Mouse (Mus musculus) kidney, postnatal 10 days (tissue): ENCODE results near the gene Tlr9.

Experiments used
- DNase-seq: peaks from one replicate; pipeline ENCODE4 v3.0.0; 2021; ENCODE audit warnings: mixed read lengths

The Tlr9 gene

DNA sequence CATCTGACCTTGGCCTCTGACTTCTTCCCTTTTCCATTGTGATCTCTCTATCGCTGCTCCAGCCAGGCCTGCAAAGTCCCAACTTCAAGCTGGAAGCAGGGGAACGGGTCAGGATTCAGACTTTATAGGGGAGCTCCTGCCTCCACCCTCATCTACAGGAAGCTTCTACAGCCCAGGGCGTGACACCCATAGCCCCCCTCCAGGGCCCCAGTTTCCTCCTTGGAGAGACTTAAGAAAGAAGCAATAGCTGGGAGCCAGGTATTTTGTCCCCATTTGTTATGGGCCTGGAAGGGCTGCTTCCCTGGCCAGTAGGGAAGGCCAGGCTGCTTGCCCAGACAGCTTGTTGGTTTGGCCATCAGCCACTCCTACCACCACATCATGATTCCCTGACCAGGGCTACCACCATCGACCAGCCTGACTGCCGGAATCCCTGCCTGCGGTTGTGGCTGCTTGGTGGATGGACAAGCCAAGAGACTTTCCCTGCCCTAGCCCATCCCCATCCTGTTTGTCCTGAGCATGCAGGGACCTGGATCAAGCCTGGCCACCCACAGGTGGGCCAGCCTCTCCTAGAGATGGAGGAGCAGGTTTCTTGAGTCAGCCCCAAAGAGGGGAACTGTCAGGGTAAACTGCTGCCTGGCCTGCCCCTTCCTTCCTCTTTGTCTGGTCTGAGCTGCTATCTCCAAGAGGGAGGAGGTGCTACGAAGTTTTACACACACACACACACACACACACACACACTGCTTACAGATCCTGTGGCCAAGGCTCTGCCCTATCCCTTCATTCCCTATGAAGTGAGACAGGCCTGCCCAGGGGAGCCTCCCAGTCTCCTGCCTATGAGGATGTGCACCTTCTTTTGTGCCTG is 18.2 kb upstream of the Tlr9 start:
- DNase-seq, result peak; percentile 25

DNA sequence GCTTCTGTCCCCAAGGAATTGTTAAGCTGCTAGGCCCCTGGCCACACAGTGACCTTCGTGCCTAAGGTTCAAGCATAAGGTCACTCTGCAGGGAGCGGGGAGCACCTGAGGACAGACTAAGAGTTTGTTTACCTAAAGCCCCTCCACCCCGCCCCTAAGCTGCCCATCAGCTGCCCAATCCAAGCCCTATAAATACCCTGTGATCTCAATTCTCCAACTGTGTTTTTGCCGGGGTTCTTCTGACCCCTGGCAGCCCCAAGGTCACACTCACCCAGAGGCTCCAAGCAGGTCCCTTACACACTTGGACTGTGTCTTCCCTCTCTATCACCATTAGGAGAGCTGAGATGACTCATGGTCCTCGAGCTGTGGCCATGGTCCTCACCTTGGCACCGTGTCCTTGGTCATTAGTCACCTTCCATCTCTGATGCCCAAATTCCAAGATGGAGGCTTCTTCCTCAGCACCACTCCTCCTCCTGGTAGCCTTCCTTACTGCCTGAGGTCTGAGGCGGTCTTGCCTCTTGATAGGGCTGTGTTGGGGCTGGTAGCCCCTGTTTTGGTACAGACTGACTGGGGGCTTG is 16.6 kb upstream of the Tlr9 start:
- no peak for DNase-seq

DNA sequence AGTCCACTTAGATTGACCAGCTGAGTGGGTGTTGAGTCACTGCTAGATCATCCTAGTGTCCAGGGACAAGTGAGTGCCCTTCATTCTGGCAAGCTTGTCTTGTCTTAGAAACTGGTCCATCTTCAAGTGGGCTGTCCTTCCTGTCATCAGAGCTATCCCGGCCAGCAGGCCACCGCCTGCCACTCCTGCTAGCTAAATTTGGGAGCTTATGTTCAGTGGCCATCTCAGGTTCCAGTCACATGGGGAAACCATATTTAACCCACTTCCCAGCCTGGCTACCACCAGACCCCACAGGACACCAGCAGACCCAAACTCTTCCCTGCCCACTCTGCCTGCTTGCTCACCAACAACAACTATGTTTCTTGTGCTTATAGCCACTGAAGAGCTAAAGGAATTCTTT is 15.9 kb upstream of the Tlr9 start:
- no peak for DNase-seq

DNA sequence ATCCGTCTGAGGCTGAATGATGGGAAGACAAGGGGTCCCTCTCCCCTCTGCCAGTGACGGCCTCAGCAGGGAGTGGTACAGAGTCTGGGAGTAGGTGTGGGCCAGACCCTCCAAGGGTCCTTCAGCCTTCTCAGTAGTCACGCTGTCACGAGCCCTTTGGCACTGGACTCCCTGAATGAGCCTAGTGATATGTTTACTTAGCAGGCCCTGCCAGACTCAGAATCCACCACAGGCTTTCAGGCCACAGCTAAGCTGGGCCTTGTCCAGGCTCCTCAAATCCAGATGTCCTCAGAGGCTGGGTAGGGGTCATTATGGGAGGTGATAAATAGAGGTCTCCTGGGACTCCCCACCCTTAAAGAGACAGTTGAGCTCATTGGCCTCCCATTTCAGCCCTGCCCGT is 14.2 kb upstream of the Tlr9 start:
- DNase-seq, result no peak

DNA sequence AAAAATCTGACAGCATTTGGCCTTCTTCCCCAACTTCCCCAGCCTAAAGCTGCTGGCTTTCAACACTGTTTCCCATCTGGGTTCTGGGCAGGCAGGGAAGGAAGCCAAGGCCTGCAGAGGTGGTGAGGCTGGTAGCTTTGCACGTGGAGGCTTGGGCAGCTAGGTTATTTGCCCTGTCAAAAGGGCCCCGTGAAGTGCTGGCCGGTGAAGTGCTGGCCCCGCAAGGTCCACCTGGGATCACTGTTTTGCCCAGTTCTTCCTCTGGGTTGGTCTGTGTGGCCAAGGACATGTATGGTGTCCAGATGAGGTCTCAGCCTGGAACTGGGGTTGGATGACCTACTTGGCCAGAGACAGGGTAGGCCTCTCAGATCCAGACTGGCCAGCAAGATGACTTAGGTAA is 12.4 kb upstream of the Tlr9 start:
- DNase-seq, result no peak

DNA sequence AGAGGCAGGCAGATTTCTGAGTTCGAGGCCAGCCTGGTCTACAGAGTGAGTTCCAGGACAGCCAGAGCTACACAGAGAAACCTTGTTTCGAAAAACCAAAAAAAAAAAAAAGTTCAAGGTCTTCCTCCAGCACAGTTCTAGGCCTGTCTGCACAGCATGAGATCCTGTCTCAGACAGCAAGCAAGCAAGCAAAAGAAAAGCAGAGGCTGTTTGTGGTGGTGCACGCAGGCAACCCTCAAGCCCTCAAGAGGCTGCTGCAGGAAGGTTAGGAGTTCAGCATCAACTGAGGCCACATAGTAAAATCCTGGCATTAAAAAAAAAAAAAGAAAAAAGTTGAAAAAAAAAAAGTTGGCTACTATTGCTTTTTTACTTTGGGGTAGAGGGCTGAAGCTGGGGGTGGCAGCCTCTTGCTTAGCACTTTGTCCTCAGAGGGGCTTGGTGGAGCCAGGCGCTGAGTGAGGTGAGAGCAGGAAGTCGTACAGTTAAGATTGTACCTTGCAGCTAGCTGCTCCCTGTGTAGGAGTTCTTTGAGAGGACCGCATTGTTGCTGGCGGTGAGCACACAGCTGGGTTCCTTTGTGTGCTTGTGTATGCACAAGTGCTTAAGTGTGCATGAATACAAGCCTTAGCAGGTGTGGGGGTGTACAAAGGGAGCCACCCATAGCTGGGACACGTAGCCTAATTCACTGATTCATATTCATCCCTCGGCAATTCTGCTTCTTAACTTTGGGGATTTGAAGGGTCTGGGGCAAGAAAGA is 11.4 kb upstream of the Tlr9 start:
- DNase-seq, result no peak

DNA sequence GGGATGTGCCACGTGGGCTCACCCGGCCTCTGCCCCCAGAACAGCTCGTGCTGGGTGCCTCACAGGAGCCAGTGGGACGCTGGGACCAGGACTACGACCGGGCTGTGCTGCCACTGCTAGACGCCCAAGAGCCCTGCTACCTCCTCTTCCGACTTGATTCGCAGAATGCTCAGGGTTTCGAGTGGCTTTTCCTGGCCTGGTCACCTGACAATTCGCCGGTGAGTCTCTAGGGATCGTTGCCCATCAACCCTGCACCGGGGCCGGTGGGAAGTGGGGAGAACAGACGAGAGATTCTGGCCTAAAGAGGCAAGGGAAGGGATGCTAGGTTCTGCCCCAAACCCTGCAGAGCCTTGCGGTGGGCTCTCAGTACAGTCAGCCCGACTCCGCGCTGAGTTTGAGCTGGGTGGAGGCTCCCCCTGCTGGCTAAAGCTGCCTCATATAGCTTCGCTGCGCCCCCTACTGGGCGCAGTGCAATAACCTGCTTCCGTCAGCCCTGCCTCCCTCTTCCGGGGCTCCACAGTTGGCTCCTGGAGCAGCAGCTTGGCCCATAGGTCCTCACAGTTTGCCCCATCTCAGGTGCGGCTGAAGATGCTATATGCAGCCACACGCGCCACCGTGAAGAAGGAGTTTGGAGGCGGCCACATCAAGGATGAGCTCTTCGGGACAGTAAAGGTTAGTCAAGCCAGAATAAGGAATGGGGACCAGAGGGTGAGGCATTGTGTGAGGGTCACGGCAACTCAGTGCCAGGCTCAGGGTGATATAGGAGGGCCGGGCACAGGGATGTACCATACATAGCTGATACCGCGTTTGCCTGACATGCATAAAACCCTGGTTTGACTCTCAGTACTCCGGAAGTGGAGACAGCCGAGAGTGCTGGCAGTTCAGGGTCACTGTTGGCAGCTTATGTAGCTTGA is 10.5 kb upstream of the Tlr9 start:
- DNase-seq, result peak; percentile 94

DNA sequence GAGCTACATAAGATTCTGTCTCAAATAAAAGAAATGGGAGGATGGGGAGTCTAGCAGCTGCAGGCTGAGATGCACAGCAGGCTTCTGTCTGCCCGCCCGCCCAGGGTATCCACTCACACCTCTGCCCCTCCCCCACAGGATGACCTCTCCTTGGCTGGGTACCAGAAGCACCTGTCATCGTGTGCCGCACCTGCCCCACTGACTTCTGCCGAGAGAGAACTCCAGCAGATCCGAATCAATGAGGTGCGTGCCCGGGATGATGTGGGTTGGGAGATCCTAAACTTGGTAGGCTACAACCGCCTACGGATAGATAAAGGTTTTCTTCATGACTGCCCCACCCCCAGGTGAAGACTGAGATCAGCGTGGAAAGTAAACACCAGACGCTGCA is 9.8 kb upstream of the Tlr9 start:
- DNase-seq, result peak; percentile 22

DNA sequence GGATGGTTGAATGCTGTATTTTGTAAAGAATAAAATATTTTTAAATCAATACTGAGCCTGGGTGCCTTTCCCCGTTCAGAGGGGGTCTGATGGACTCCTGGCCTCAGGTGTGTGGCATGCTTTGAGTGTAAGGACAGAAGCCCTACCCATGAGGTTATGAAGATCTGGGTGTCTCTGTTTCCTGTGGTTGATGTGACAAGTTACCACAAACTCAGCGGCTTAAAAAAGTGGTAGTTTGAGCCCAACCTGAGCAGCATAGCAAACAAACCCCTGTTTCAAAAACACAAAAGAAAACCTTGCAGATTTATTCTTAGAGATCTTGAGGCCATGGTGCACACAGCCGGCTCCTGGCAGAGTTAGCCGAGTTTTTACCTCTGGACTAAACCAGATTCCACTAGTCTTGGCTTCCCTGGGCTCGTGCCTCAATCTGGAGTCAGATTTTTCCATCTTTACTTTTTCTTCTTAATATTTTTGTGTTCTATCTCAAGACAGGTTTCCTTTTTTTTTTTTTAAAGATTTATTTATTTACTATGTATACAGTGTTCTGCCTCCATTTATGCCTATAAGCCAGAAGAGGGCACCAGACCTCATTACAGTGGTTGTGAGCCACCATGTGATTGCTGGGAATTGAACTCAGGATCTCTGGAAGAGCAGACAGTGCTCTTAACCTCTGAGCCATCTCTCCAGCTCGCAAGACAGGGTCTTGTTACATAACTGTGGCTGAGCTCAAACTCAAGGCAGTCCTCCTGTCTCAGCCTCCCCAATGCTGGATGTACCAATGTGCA is 6.9 kb upstream of the Tlr9 start:
- DNase-seq, result no peak

DNA sequence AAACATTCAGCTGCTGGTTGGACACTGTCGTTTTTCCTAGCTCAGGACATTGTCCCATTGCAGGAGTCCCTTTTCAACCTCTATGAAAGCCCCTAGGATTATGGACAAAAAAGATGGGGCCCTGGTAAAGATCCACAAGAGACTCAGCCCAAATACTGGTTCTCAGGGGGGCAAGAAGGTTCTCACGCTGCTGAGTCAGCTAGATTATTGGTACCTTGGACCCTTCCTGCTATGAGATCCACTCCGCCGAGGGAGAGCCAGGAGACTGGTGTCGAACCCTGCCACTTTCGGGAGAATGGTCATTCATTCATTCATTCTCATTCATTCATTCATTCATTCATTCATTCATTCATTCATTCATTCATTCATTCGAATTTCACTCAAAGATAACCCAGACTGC is 5.4 kb upstream of the Tlr9 start:
- no peak for DNase-seq

DNA sequence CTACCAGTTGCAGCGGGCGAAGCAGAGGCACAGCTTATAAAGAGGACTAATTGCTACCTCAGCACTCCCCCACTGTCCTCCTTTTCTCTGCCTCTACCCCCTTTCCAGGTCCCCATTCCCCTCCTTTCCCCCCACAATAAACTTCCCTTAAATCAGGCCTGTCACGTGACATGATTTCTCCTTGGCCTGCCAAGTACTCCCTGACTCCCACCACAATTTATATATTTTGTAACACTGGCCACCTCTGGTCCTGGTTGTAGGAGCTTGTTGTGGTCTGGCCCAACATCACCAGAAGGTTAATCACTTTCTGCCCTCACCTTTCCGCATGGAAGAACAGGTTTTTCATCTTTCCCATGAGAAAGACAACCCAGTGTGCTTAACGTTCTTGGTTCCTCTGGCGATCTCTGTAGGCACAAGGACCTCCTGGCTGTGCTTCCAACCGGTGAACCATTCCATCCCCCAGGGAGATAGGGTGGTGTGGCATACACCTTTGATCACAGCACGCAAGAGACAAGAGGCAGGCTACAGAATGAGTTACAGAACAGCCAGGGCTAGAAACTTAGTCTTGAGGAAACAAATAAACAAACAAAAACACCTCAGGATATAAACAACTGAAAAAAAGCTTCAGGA is 1.4 kb upstream of the Tlr9 start:
- DNase-seq, result no peak

DNA sequence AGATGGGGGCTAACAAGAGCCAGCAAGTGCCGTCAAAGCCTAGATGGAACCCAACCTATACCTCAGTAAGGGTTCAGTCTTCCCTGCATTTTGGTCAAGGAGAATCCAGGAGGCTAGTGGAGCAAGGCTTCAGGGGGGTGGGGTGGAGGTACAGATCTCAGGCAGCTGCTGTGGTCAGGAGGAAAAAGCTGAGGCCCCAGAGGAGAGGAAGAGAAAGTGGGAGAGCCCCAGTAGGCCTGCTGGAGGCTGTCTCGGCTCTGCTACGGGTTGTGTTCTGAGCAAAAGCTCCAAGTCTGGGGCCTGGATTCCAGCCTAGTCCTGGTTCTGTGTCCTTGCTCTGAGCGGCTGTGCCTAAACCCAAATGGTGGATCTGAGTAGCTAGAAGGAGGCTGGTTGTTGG is 596 bp downstream of the Tlr9 start:
- no peak for DNase-seq

DNA sequence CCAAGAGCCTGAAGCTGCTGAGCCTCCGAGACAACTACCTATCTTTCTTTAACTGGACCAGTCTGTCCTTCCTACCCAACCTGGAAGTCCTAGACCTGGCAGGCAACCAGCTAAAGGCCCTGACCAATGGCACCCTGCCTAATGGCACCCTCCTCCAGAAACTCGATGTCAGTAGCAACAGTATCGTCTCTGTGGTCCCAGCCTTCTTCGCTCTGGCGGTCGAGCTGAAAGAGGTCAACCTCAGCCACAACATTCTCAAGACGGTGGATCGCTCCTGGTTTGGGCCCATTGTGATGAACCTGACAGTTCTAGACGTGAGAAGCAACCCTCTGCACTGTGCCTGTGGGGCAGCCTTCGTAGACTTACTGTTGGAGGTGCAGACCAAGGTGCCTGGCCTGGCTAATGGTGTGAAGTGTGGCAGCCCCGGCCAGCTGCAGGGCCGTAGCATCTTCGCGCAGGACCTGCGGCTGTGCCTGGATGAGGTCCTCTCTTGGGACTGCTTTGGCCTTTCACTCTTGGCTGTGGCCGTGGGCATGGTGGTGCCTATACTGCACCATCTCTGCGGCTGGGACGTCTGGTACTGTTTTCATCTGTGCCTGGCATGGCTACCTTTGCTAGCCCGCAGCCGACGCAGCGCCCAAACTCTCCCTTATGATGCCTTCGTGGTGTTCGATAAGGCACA is 3.2 kb downstream of the Tlr9 start:
- DNase-seq, result no peak

DNA sequence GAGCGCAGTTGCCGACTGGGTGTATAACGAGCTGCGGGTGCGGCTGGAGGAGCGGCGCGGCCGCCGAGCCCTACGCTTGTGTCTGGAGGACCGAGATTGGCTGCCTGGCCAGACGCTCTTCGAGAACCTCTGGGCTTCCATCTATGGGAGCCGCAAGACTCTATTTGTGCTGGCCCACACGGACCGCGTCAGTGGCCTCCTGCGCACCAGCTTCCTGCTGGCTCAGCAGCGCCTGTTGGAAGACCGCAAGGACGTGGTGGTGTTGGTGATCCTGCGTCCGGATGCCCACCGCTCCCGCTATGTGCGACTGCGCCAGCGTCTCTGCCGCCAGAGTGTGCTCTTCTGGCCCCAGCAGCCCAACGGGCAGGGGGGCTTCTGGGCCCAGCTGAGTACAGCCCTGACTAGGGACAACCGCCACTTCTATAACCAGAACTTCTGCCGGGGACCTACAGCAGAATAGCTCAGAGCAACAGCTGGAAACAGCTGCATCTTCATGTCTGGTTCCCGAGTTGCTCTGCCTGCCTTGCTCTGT is 3.8 kb downstream of the Tlr9 start:
- peak; percentile 65 for DNase-seq

DNA sequence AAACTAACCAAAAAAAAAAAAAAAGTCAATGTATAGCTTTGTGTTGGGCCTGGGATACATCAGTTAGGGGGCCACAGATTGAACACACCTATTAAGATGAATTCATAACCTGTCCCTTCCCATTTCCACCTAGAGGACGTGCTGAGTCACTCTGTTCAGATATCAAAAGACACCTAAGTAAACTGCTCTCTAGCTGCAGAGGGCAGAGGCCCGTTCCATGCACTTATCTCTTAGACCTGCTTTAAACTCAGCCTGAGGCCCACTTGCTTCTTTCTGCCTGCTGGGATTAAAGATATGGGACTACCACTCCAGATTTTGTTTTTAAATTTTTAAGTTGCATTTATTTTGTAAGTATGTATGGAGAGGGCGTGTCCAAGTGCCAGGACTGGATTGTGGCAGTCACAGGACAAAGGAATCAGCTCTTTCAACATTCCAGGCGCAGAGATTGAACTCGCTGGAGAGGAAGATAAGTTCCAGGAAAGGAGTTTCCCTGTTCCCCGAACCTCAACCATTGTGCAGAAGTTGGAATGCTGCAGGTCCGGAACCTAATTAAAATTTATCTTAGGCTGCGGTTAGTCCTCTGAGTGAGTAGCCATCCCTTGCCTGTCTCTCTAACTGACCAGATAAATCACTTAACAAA is 5.5 kb downstream of the Tlr9 start:
- no peak for DNase-seq

DNA sequence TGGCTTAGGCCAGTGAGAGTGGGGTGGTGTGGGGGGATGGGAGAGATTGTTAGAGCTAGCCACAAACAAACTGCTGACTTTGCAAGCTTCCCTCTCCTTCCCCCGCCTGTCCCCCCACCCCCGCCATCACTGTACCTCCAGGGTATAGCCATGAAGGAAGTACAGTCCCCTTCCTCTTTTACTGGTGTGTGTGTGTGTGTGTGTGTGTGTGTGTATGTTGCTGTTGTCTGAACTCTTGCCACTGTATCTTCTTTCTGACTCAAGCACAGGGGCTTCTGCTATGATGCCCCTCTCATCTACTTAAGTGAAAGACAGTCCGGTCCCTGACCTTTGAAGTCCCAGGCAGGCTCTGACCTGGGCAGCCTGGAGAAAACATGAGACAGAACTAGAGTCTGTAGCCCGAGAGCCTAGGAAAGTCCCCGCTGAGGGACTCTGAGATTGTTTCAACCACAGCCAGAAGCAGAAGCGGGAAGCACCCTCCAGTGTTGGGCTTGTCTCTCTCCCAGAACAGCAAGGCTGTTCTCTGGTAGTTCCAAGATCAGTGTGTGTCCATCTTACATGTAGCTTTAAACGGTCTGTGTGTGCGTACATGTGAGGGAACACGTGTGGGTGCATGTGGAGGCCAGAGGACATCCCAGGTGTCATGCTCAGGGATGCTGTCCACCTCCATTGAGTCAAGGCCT is 7.8 kb downstream of the Tlr9 start:
- DNase-seq, result no peak

DNA sequence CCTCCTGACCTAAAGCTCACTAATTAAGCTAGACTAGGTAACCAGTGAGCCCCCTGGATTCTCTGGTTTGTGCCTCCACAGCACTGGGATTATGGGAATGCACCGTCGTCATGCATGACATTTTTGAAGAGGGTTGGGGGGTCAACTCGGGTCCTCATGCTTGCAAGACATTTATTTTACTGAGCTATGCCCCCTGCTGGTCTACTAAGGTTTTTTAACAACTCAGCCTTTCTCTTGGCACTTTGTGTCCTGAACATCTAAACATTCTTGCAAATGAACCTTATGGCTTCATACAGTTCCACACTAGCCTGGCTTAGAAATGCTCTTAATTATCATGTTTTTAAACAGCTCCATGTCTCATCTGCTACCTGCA is 8.3 kb downstream of the Tlr9 start:
- DNase-seq, result no peak

DNA sequence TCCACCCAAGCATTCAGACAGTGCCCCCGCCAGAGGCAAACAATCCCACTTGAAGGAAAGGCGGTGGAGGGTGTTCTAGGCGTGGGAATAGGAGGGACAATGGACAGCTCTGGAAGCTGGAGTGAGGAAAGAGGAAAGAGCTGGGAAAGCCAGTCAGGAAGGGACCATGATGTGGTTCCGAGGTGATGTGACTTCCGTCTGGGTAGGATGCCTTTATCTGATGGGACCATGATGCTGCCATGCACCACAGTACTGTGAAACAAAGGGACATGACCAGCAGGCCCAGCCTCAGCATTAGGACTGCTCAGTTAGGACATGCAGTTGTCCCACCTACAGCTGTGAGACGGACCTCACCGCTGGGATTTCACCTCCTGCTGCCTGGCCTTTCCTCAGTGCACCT is 8.8 kb downstream of the Tlr9 start:
- no peak for DNase-seq

DNA sequence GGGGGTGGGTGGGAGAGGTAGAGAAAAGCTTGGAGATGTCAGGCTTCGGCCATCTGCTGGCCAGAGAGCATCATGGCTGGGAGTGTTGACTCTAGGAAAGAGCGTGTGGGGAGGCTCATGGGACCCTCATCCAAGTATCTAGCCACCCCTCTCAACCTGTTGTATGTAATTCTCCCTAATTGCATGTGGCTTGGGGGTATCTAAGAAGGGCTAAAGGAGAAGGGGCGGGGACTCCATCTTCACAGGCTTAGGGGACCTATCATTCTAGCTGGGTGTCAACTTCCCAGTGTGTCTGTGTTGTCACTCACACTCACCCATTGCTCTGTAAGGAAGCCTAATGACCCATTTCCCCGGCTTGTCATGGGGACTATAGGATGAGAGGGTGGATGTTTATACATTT is 9.4 kb downstream of the Tlr9 start:
- no peak for DNase-seq

DNA sequence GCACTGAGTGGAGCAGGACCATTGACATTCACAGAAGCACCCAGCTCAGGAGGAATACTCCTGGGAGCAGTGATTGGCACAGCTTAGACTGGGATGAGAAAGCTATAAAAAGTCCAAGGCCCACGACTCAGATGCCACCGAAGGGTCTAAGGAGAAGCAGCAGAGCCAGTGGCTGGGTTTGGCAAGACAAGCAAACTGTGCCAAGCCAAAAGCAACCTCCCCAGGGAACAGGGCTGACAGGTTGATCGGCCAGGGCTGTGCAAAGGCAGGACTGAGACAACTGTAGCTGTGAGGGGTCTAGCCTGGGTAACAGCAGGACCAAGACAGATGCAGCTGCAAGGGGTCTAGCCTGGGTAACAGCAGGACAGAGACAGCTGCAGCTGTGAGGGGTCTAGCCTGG is 10.6 kb downstream of the Tlr9 start:
- no peak for DNase-seq
